Mouse (Mus musculus) hindbrain, embryonic 16.5 days (tissue): ENCODE results near the gene Klhdc10. TPM values are rescaled to one million over a fixed set of nuclear protein-coding genes. Genes with fewer than 3 reads are reported as not detected.
A peak's percentile ranks its signal among the peaks of the same experiment; 100 is the strongest.
"Not testable (repeated sequence)": the region's sequence is repeated elsewhere in the genome, so short reads cannot be mapped to it uniquely, and the experiment has no call there.

Experiments
- ATAC-seq: fragments of 200-750 bp; cut with Nextera tagmentation; 2 replicates; pipeline ENCODE4 v1.8.0; 2017; ENCODE audit warnings: moderate TSS enrichment, moderate library complexity
- H3K27ac ChIP-seq: fragments of 300-500 bp; sonication (generic); 2 replicates; pipeline ENCODE4 v1.5.1; 2014; ENCODE audit warnings: low read depth, mild to moderate bottlenecking, control low read depth, low read length, moderate library complexity
- H3K27me3 ChIP-seq: fragments of 300-500 bp; sonication (generic); replicated peaks from 2 replicates; pipeline ENCODE4 v1.6.1; 2014; ENCODE audit warnings: low read length; ENCODE audit not compliant: control insufficient read depth, insufficient read depth
- H3K36me3 ChIP-seq: fragments of 300-500 bp; sonication (generic); 2 replicates; pipeline ENCODE4 v1.6.1; 2014; ENCODE audit warnings: mild to moderate bottlenecking, low read length, moderate library complexity, mixed read lengths; ENCODE audit not compliant: control insufficient read depth, insufficient read depth
- H3K4me1 ChIP-seq: fragments of 300-500 bp; sonication (generic); 2 replicates; pipeline ENCODE4 v1.6.1; 2014; ENCODE audit warnings: low read depth, low read length; ENCODE audit not compliant: control insufficient read depth, insufficient read depth
- H3K4me2 ChIP-seq: fragments of 300-500 bp; sonication (generic); 2 replicates; pipeline ENCODE4 v1.6.1; 2014; ENCODE audit warnings: mild to moderate bottlenecking, low read length, control low read depth, moderate library complexity
- H3K4me3 ChIP-seq: fragments of 300-500 bp; sonication (generic); 2 replicates; pipeline ENCODE4 v1.5.1; 2014; ENCODE audit warnings: mild to moderate bottlenecking, low read length, control low read depth, moderate library complexity
- H3K9ac ChIP-seq: fragments of 300-500 bp; sonication (generic); 2 replicates; pipeline ENCODE4 v1.6.1; 2014; ENCODE audit warnings: low read depth, mild to moderate bottlenecking, control low read depth, low read length, moderate library complexity
- H3K9me3 ChIP-seq: fragments of 300-500 bp; sonication (generic); 2 replicates; pipeline ENCODE4 v1.6.1; 2014; ENCODE audit warnings: mild to moderate bottlenecking, low read length, moderate library complexity; ENCODE audit not compliant: control insufficient read depth
- WGBS: fragments of 180-500 bp; shearing (Covaris S2); extraction: QIAGEN DNeasy Blood & Tissue Kit; methylation state at CpG from one replicate; pipeline ENCODE4 v1.1.7; 2014; 5-methylcytosine and 5-hydroxymethylcytosine counted together
- polyA plus RNA-seq: library from polyadenylated mRNA; unstranded; fragments of >200 nt; fragmentation: Nextera tagmentation; extraction: Ambion mirVana; gene quantifications from 2 replicates; pipeline ENCODE4 v1.2.1, GENCODE M21; 2015

The Klhdc10 gene
- polyA plus RNA-seq, 1 experiment from 2014 or later = 27.8 TPM

GRCm38 (mm10) chr6:30363808-30364207, 37.9 kb upstream of the Klhdc10 start:
- Histone ChIP-seq H3K9ac (no peak overlapping the region), H3K4me1 (no peaks in the 10 kb centered on the region), H3K36me3 (peaks cover 14% of the 10 kb centered on the region), H3K4me2 (no peak overlapping the region), H3K27ac (no peak overlapping the region), H3K27me3 (no peaks in the 10 kb centered on the region), H3K4me3 (no peak overlapping the region), H3K9me3 (no peaks in the 10 kb centered on the region)
- 42% methylated on average over 5 of the region's 5 CpGs for WGBS
- ATAC-seq = no peak

GRCm38 (mm10) chr6:30369291-30369690, 32.4 kb upstream of the Klhdc10 start:
- H3K4me2 ChIP-seq = no peak overlapping the region
- no peaks in the 10 kb centered on the region for H3K4me1 ChIP-seq
- H3K27ac ChIP-seq = no peak overlapping the region
- H3K9ac ChIP-seq = no peak overlapping the region
- WGBS = 82% methylated on average over 3 of the region's 3 CpGs
- no peaks in the 10 kb centered on the region for H3K9me3 ChIP-seq
- H3K36me3 ChIP-seq = peaks cover 39% of the 10 kb centered on the region
- no peak overlapping the region for H3K4me3 ChIP-seq
- no peak for ATAC-seq
- H3K27me3 ChIP-seq = no peaks in the 10 kb centered on the region

- no peak overlapping the region for H3K27ac ChIP-seq
- no peaks in the 10 kb centered on the region for H3K4me1 ChIP-seq
- WGBS = 96% methylated on average over 17 of the region's 17 CpGs
- no peak overlapping the region for H3K9ac ChIP-seq
- H3K9me3 ChIP-seq = no peaks in the 10 kb centered on the region
- no peak overlapping the region for H3K4me3 ChIP-seq
- no peak overlapping the region for H3K4me2 ChIP-seq
- H3K36me3 ChIP-seq = peaks cover 43% of the 10 kb centered on the region
- no peaks in the 10 kb centered on the region for H3K27me3 ChIP-seq
- no peak for ATAC-seq
Measured at GRCm38 (mm10) chr6:30372627-30373369, 28.9 kb upstream of the Klhdc10 start.

- Histone ChIP-seq H3K4me2 (no peak overlapping the region), H3K36me3 (peaks cover 38% of the 10 kb centered on the region), H3K4me1 (no peaks in the 10 kb centered on the region), H3K27ac (no peak overlapping the region), H3K27me3 (no peaks in the 10 kb centered on the region), H3K4me3 (no peak overlapping the region), H3K9me3 (no peaks in the 10 kb centered on the region), H3K9ac (no peak overlapping the region)
- no peak for ATAC-seq
- WGBS = 77% methylated on average over 16 of the region's 16 CpGs
Measured at GRCm38 (mm10) chr6:30374731-30375510, 26.7 kb upstream of the Klhdc10 start.

GRCm38 (mm10) chr6:30375791-30376190, 25.9 kb upstream of the Klhdc10 start:
- Histone ChIP-seq H3K4me2 (no peak overlapping the region), H3K36me3 (peaks cover 43% of the 10 kb centered on the region), H3K4me1 (no peaks in the 10 kb centered on the region), H3K9me3 (no peaks in the 10 kb centered on the region), H3K27me3 (no peaks in the 10 kb centered on the region), H3K9ac (no peak overlapping the region), H3K4me3 (no peak overlapping the region), H3K27ac (no peak overlapping the region)
- ATAC-seq = no peak
- 77% methylated on average over 1 of the region's 1 CpGs for WGBS

GRCm38 (mm10) chr6:30381116-30381515, 20.6 kb upstream of the Klhdc10 start:
- Histone ChIP-seq H3K4me3 (no peak overlapping the region), H3K27ac (no peak overlapping the region), H3K9ac (no peak overlapping the region), H3K27me3 (no peaks in the 10 kb centered on the region), H3K9me3 (no peaks in the 10 kb centered on the region), H3K4me2 (no peak overlapping the region), H3K36me3 (peaks cover 27% of the 10 kb centered on the region), H3K4me1 (no peaks in the 10 kb centered on the region)
- no peak for ATAC-seq
- WGBS = 70% methylated on average over 3 of the region's 3 CpGs

- not testable (repeated sequence) for ATAC-seq
Measured at GRCm38 (mm10) chr6:30390271-30390670, 11.4 kb upstream of the Klhdc10 start.

GRCm38 (mm10) chr6:30390714-30391697, 10.7 kb upstream of the Klhdc10 start, which contains the start of gene Zc3hc1:
Gene Zc3hc1, minus strand, starts transcription at chr6:30391028.
- H3K27ac ChIP-seq = peak within 1 kb of the TSS; percentile 75
- H3K4me2 ChIP-seq = peak within 1 kb of the TSS; percentile 58
- H3K27me3 ChIP-seq = no peaks in the 10 kb centered on the region
- H3K9ac ChIP-seq = peak within 1 kb of the TSS; percentile 81
- peaks cover 3% of the 10 kb centered on the region for H3K4me1 ChIP-seq
- ATAC-seq = peak; percentile 90
- peaks cover 8% of the 10 kb centered on the region; the same call in 1 of the 2 replicates for H3K36me3 ChIP-seq
- H3K4me3 ChIP-seq = peak within 1 kb of the TSS; percentile 82
- WGBS = 20% methylated on average over 33 of the region's 33 CpGs
- no peaks in the 10 kb centered on the region for H3K9me3 ChIP-seq

More at GRCm38 (mm10) chr6:30390271-30390670, 11.4 kb upstream of the Klhdc10 start:
- H3K9me3 ChIP-seq, H3K4me1 ChIP-seq, H3K27me3 ChIP-seq: not testable (repeated sequence)
- Histone ChIP-seq H3K4me3 (peak overlapping the region; percentile 82), H3K27ac (peak overlapping the region; percentile 75), H3K36me3 (peaks cover 12% of the 10 kb centered on the region; the same call in 1 of the 2 replicates), H3K4me2 (peak overlapping the region; percentile 58), H3K9ac (peak overlapping the region; percentile 81)
- WGBS = 26% methylated on average over 4 of the region's 4 CpGs
